Mouse (Mus musculus) stomach, postnatal 0 days (tissue): ENCODE measurements around the gene Arih2. TPM values are rescaled to one million over a fixed set of nuclear protein-coding genes. Genes with fewer than 3 reads are reported as not detected.
A peak's percentile ranks its signal among the peaks of the same experiment; 100 is the strongest.
"Not testable (repeated sequence)": the region's sequence is repeated elsewhere in the genome, so short reads cannot be mapped to it uniquely, and the experiment has no call there.

Experiments
- ATAC-seq: fragments of 200-750 bp; cut with Nextera tagmentation; 2 replicates; pipeline ENCODE4 v1.8.0; 2017; ENCODE audit not compliant: low FRiP score, low TSS enrichment
- DNase-seq: peaks from one replicate; pipeline ENCODE4 v3.0.0-alpha.2; 2016; ENCODE audit warnings: low spot score
- H3K27ac ChIP-seq: fragments of 300-500 bp; sonication (generic); replicated peaks from 2 replicates; pipeline ENCODE4 v1.5.1; 2014; ENCODE audit warnings: mild to moderate bottlenecking, control low read depth
- H3K27me3 ChIP-seq: fragments of 300-500 bp; sonication (generic); 2 replicates; pipeline ENCODE4 v1.6.1; 2014; ENCODE audit warnings: low read length; ENCODE audit not compliant: control insufficient read depth, insufficient read depth
- H3K36me3 ChIP-seq: fragments of 300-500 bp; sonication (generic); 2 replicates; pipeline ENCODE4 v1.6.1; 2014; ENCODE audit warnings: low read length, mixed read lengths; ENCODE audit not compliant: control insufficient read depth, insufficient read depth
- H3K4me1 ChIP-seq: fragments of 300-500 bp; sonication (generic); replicated peaks from 2 replicates; pipeline ENCODE4 v1.6.1; 2014; ENCODE audit warnings: antibody characterized with exemption; ENCODE audit not compliant: control insufficient read depth, insufficient read depth
- H3K4me2 ChIP-seq: fragments of 300-500 bp; sonication (generic); replicated peaks from 2 replicates; pipeline ENCODE4 v1.6.1; 2014; ENCODE audit warnings: low read depth, mild to moderate bottlenecking, control low read depth, moderate library complexity
- H3K4me3 ChIP-seq: fragments of 300-500 bp; sonication (generic); 2 replicates; pipeline ENCODE4 v1.5.1; 2014; ENCODE audit warnings: low read depth, low read length, control low read depth
- H3K9ac ChIP-seq: fragments of 300-500 bp; sonication (generic); 2 replicates; pipeline ENCODE4 v1.6.1; 2014; ENCODE audit warnings: mild to moderate bottlenecking, low read length, control low read depth, mixed read lengths
- H3K9me3 ChIP-seq: fragments of 300-500 bp; sonication (generic); 2 replicates; pipeline ENCODE4 v1.6.1; 2016; ENCODE audit warnings: low read length; ENCODE audit not compliant: control insufficient read depth
- CTCF ChIP-seq: IDR thresholded peaks from 2 replicates; pipeline ENCODE4 v1.5.1; 2016; ENCODE audit warnings: antibody characterized with exemption, low read depth, mild to moderate bottlenecking, moderate library complexity
- EP300 ChIP-seq: optimal IDR thresholded peaks from 2 replicates; pipeline ENCODE3; 2016; ENCODE audit warnings: antibody characterized with exemption
- WGBS: fragments of 180-500 bp; shearing (Covaris S2); extraction: QIAGEN DNeasy Blood & Tissue Kit; methylation state at CpG from one replicate; pipeline ENCODE4 v1.1.7; 2014; 5-methylcytosine and 5-hydroxymethylcytosine counted together
- polyA plus RNA-seq: library from polyadenylated mRNA; unstranded; fragments of >200 nt; fragmentation: Nextera tagmentation; extraction: Ambion mirVana; gene quantifications from 2 replicates; pipeline ENCODE4 v1.2.1, GENCODE M21; 2015

The Arih2 gene
- polyA plus RNA-seq, 1 experiment from 2014 or later = 25.1 TPM

DNA sequence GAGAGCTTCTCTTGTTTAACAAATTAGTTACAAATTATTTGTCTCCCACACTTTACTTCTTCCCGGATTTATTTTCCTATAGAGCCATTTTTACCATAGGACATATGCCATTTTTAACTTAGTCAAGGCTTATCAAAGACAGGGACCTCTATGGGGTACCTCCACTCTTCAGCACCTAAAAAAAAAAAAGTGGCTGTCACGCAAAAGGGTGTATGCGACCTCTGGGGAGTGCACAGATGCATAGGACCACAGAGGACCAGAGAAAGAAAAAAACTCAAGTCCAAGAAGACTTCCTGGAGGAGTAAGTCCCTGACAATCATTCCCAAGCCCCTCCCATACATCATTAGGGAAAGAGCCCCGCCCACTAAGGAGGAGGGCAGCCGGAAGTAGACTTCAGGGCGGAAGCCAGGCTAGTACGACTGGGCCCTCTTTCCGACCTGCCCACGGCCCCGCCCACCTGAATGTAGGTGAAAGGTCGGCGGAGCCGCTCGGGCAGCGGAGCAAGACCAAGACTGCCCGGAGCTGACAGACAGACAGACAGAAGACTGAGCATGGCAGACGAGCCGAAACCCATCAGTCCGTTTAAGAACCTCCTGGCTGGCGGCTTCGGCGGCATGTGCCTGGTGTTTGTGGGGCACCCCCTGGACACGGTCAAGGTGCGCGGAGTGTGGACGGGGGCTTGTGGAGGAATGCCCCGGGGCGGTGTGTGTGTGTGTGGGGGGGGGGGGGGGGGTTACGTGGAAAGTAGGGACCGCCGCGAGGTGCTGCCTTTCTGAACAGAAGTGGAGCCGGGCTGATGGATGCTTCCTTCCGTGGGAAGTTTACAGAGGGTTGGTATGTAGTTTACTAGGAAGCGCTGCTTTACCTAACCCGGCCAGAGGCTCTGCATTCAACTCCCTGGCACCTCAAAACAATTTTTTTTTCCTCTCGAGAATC lies 12.8 kb upstream of the Arih2 start, which contains the start of gene Slc25a20:
Gene Slc25a20, plus strand, starts transcription at position 412 of the 936 bp plus-strand sequence.
- no peaks in the 10 kb centered on the region for H3K36me3 ChIP-seq
- ATAC-seq (peak; percentile 96), DNase-seq (peak; percentile 91)
- peak within 1 kb of the TSS; percentile 63 for H3K27ac ChIP-seq
- no peaks in the 10 kb centered on the region for H3K9me3 ChIP-seq
- TF ChIP-seq CTCF = 0 out of 2 replicates have a peak, but pooled peaks have one; percentile 3
- no peak for TF ChIP-seq EP300
- no peaks in the 10 kb centered on the region for H3K4me1 ChIP-seq
- peak within 1 kb of the TSS; percentile 81 for H3K4me2 ChIP-seq
- H3K9ac ChIP-seq = peak within 1 kb of the TSS; percentile 71
- WGBS = 2% methylated on average over 36 of the region's 37 CpGs
- H3K27me3 ChIP-seq = no peaks in the 10 kb centered on the region
- peak within 1 kb of the TSS; percentile 61 for H3K4me3 ChIP-seq

DNA sequence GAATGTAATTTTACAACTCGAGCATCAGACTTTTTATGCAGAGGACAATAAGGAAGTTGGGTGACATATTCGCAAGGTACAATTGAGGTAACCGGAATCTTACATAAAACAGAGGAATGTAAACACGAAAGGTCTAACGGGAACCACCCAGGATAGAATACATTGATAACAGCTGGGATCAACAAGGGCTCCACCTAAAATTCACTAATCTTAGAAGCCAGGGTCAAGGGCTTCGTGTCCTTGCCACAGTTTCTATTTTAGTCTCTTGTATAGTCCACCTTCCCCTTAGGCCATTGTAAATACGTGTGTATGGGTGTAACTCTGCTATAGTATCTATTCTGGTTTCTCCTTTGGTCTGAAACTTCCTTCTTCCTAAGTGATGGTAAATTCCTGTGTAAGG lies 6.7 kb upstream of the Arih2 start:
- H3K4me3 ChIP-seq, H3K4me1 ChIP-seq, H3K4me2 ChIP-seq, H3K9ac ChIP-seq, H3K36me3 ChIP-seq, H3K9me3 ChIP-seq, H3K27me3 ChIP-seq, ATAC-seq, DNase-seq, H3K27ac ChIP-seq: not testable (repeated sequence)
- 56% methylated on average over 6 of the region's 7 CpGs for WGBS

DNA sequence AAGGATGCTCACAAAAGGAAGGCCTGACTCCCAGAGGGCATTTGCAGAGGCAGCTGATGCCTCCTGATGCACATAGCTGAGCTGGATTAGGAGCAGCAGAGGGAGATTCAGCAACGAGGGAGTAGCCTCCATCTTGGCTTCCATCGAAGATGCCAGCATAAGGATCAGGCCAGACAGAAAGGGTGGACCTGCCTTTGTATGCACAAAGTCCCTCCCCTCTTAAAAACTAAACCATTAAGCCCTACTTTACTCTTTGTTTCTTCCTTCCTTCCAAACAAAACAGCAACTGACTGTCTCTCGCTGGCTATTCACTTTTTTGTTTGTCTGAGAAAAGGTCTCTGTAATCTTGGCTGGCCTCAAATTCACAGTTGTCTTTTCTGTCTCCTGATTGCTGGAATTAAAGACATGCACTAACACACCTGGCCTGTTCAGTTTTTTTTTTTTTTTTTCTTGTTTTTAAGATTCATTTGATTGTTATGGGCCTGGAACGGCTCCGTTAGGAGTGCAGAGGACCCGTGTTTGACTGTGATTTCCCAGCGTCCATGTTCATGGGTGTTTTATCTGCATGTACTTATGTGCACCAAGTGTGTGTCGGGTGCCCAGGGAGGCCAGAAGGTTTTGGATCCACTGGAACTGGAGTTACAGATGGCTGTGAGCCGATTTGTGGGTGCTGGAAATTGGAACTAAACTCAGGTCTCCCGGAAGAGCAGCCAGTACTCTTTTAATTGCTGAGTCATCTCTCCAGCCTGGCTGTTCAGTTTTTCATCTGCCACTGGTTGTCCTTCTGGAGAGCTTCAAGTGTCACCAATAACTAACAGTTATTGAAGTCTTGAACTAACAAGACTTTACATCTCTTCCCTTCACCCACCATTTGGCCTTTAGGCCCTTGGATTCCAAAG lies 5.6 kb upstream of the Arih2 start:
- TF ChIP-seq CTCF = no peak
- TF ChIP-seq EP300 = no peak
- Histone ChIP-seq H3K27ac (no peak overlapping the region), H3K4me2 (no peak overlapping the region), H3K9me3 (no peaks in the 10 kb centered on the region), H3K36me3 (no peaks in the 10 kb centered on the region), H3K27me3 (no peaks in the 10 kb centered on the region), H3K4me1 (0 out of 2 replicates have a peak, but pooled peaks cover 2% of the 10 kb centered on the region), H3K9ac (no peak overlapping the region), H3K4me3 (no peak overlapping the region)
- ATAC-seq (no peak), DNase-seq (no peak)
- WGBS = 70% methylated on average over 10 of the region's 10 CpGs

GRCm38 (mm10) chr9:108649561-108650440 lies 615 bp upstream of the Arih2 start:
- Histone ChIP-seq H3K4me1 (0 out of 2 replicates have a peak, but pooled peaks cover 2% of the 10 kb centered on the region), H3K36me3 (no peaks in the 10 kb centered on the region), H3K9ac (peak overlapping the region; percentile 96), H3K4me3 (peak overlapping the region; percentile 92), H3K9me3 (no peaks in the 10 kb centered on the region), H3K27ac (peak overlapping the region; percentile 99), H3K27me3 (no peaks in the 10 kb centered on the region), H3K4me2 (peak overlapping the region; percentile 73)
- DNase-seq (peak; percentile 15), ATAC-seq (peak; percentile 2; the same call in 1 of the 2 replicates)
- TF ChIP-seq EP300 = no peak
- TF ChIP-seq CTCF = no peak
- 18% methylated on average over 29 of the region's 29 CpGs for WGBS

GRCm38 (mm10) chr9:108648166-108648565 lies 1.0 kb downstream of the Arih2 start:
- H3K4me1 ChIP-seq = 0 out of 2 replicates have a peak, but pooled peaks cover 2% of the 10 kb centered on the region
- no peaks in the 10 kb centered on the region for H3K9me3 ChIP-seq
- H3K27me3 ChIP-seq = no peaks in the 10 kb centered on the region
- no peak; the same call in 1 of the 2 replicates for ATAC-seq
- peak overlapping the region; percentile 96 for H3K9ac ChIP-seq
- H3K36me3 ChIP-seq = no peaks in the 10 kb centered on the region; the same call in 1 of the 2 replicates
- peak overlapping the region; percentile 92 for H3K4me3 ChIP-seq
- DNase-seq = peak; percentile 42
- 14% methylated on average over 10 of the region's 10 CpGs for WGBS
- peak overlapping the region; percentile 73 for H3K4me2 ChIP-seq
- H3K27ac ChIP-seq = peak overlapping the region; percentile 99
- TF ChIP-seq EP300 (no peak), CTCF (no peak)
